Mouse (Mus musculus) hindbrain, embryonic 15.5 days (tissue): ENCODE measurements at regions not wholly inside any gene's neighbourhood (a gene's known extent, or its start where the extent isn't known, plus 50 kb on each side); places are given as distances from the start of the nearest gene placed in this dataset.

Source experiments
- ATAC-seq: fragments of 200-750 bp; cut with Nextera tagmentation; 2 replicates; pipeline ENCODE4 v1.8.0; 2017; ENCODE audit warnings: low read depth, moderate number of reproducible peaks, moderate TSS enrichment; ENCODE audit not compliant: low FRiP score
- H3K27ac ChIP-seq: fragments of 300-500 bp; sonication (generic); replicated peaks from 2 replicates; pipeline ENCODE4 v1.5.1; 2015; ENCODE audit warnings: mild to moderate bottlenecking, inconsistent platforms
- H3K27me3 ChIP-seq: fragments of 300-500 bp; sonication (generic); 2 replicates; pipeline ENCODE4 v1.6.1; 2015; ENCODE audit warnings: control low read depth, inconsistent platforms
- H3K36me3 ChIP-seq: fragments of 300-500 bp; sonication (generic); 2 replicates; pipeline ENCODE4 v1.6.1; 2015; ENCODE audit warnings: control low read depth, inconsistent platforms
- H3K4me1 ChIP-seq: fragments of 300-500 bp; sonication (generic); replicated peaks from 2 replicates; pipeline ENCODE4 v1.6.1; 2015; ENCODE audit warnings: control low read depth, inconsistent platforms
- H3K4me2 ChIP-seq: fragments of 300-500 bp; sonication (generic); 2 replicates; pipeline ENCODE4 v1.6.1; 2015; ENCODE audit warnings: moderate library complexity, mild to moderate bottlenecking, inconsistent platforms
- H3K4me3 ChIP-seq: fragments of 300-500 bp; sonication (generic); 2 replicates; pipeline ENCODE4 v1.5.1; 2015; ENCODE audit warnings: mild to moderate bottlenecking, inconsistent platforms
- H3K9ac ChIP-seq: fragments of 300-500 bp; sonication (generic); 2 replicates; pipeline ENCODE4 v1.6.1; 2015; ENCODE audit warnings: inconsistent platforms
- H3K9me3 ChIP-seq: fragments of 300-500 bp; sonication (generic); 2 replicates; pipeline ENCODE4 v1.6.1; 2016; ENCODE audit warnings: control low read depth, inconsistent platforms
- WGBS: fragments of 180-500 bp; shearing (Covaris S2); methylation state at CpG from one replicate; pipeline ENCODE4 v1.1.7; 2015; 5-methylcytosine and 5-hydroxymethylcytosine counted together

DNA sequence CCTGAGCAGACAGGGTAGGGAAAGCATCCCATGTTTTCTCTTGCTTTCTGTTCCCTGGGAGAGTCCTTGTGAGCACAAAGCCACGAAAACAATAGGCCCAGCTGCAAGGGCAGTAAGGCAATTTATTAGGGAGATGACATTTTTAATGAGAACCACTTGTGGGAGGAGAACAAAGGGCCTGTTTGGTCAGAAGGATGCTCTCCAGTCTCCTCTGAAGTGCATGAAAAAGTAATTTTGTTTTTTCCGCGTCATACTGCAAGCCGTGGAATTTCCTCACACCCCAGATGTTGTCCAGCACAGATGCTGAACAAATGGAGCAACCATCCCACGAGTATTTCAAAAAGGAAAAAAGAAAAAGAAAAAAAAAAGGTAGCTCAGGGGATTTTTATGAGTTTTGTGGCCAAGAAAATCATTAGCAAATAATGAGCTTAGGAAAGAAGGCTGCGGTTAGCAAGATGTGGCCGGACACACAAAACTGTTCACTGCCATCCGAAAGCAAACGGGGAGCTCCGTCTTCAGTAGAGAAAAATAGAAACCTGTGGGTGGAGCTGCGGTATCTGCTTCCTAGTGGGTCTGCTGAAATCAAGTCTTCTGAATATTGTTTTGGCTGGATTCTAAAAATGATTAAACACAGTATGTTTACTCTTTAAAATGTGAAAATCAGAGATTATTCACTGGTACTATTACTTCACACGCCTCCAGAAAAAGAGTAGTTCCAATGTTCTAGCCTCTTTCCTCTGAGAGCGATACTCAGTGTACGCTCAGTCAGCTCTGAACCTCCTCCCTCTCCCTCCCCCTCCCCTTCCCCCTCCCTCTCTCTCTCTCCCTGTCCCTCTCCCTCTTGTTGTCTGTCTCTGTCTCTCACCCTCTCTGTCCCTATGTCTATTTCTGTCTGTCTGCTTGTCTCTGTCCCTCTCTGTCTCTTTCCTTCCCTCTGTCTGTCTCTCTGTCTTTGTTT is 235.4 kb upstream of the Mctp2 start:
- Histone ChIP-seq H3K4me1 (peaks cover 12% of the 10 kb centered on the region), H3K4me3 (no peak overlapping the region), H3K4me2 (peak overlapping the region; percentile 22), H3K9me3 (no peaks in the 10 kb centered on the region), H3K9ac (no peak overlapping the region), H3K27ac (no peak overlapping the region), H3K36me3 (no peaks in the 10 kb centered on the region), H3K27me3 (no peaks in the 10 kb centered on the region)
- ATAC-seq, result peak; percentile 63; the same call in 1 of the 2 replicates
- 18% methylated on average over 14 of the region's 14 CpGs for WGBS

DNA sequence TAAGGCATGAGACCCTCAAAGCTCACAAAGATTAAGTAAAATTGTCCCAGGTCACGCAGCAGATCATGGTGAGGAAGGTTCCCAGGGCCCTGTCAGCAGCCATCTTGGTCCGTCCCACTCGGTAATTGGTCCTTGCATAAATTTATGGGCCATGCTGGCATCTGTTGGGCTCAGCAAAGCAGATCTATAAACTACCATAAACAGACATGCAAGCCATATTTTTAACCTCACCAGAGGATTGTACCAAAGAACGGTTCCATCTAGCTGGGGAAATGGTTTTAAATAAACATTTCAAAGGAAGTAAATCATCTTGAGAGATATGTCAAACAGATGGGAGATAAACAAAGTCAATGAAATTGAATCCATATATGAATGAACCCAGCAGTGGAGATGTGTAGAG is 237.1 kb upstream of the Mctp2 start:
- no peak overlapping the region for H3K9ac ChIP-seq
- no peaks in the 10 kb centered on the region for H3K27me3 ChIP-seq
- no peak overlapping the region for H3K4me2 ChIP-seq
- 70% methylated on average over 4 of the region's 4 CpGs for WGBS
- no peak for ATAC-seq
- H3K4me3 ChIP-seq, result no peak overlapping the region
- no peaks in the 10 kb centered on the region for H3K36me3 ChIP-seq
- H3K4me1 ChIP-seq, result peaks cover 12% of the 10 kb centered on the region
- H3K9me3 ChIP-seq, result no peaks in the 10 kb centered on the region
- H3K27ac ChIP-seq, result no peak overlapping the region

DNA sequence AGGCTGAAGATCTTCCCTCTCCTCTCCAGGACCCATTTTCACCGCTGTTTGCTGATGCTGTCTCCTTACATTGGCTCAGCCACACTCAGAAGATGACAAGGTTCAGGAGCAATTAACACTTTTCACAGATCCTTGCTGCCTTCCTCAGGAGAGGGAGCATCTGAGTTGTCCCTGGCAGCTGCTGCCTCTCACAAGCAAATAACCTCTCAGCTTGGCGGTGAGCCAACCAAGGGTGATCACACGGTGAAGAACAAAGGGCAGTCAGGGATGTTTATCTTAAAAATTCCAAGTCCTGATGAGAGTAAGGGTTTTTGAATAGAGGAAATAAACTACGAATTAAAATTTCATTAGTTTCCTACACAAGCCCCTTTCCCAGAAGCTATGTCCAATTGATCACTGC is 237.5 kb upstream of the Mctp2 start:
- no peaks in the 10 kb centered on the region for H3K9me3 ChIP-seq
- H3K27me3 ChIP-seq, result no peaks in the 10 kb centered on the region
- H3K9ac ChIP-seq, result no peak overlapping the region
- no peak overlapping the region for H3K4me3 ChIP-seq
- no peak for ATAC-seq
- no peak overlapping the region for H3K4me2 ChIP-seq
- no peak overlapping the region for H3K27ac ChIP-seq
- peaks cover 12% of the 10 kb centered on the region for H3K4me1 ChIP-seq
- no peaks in the 10 kb centered on the region for H3K36me3 ChIP-seq
- 28% methylated on average over 4 of the region's 4 CpGs for WGBS

DNA sequence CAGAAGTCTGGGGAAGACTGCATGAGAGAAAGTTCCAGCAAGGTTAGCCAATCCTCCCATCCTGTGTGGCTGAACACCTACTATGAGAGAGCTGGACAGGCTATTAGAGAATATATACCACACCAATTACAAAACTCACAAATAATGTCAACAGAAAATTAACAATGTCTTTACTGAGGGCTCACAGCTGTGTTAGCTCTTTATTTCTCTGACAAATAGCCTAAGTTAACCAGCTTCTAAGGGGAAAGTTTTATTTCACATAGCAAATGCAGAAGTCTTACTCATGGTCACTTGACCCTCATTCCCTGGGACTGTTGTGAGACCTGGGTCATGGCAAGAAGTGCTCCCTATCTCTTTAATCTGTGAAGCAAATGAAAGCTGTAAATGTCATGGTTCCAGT is 261.0 kb upstream of the Mctp2 start:
- no peak for ATAC-seq
- H3K4me2 ChIP-seq, result no peak overlapping the region
- no peaks in the 10 kb centered on the region for H3K9me3 ChIP-seq
- no peak overlapping the region for H3K4me3 ChIP-seq
- no peaks in the 10 kb centered on the region for H3K27me3 ChIP-seq
- H3K4me1 ChIP-seq, result no peaks in the 10 kb centered on the region
- H3K36me3 ChIP-seq, result no peaks in the 10 kb centered on the region
- H3K27ac ChIP-seq, result no peak overlapping the region
- no peak overlapping the region for H3K9ac ChIP-seq

DNA sequence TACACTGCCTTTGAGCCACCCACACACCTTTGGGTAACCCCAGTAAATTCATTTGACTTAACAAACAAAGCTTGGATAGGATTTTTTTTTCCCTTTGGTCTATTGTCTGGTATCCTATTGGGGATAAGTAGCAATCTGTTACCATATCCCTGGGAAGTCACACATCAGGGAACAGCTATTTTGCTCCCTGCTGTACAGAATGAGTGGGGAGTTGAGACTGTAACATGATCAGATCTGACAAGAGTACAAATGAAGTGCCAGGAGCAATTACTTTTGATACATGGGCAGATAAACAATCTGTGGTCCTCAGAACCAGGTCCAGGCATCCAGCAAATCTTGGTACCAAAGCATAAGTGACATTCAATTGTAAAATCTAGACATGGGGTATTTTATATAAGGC is 262.8 kb upstream of the Mctp2 start:
- Histone ChIP-seq H3K27me3 (no peaks in the 10 kb centered on the region), H3K4me3 (no peak overlapping the region), H3K36me3 (no peaks in the 10 kb centered on the region), H3K9me3 (no peaks in the 10 kb centered on the region), H3K9ac (no peak overlapping the region), H3K27ac (no peak overlapping the region), H3K4me2 (no peak overlapping the region), H3K4me1 (no peaks in the 10 kb centered on the region)
- no peak for ATAC-seq

DNA sequence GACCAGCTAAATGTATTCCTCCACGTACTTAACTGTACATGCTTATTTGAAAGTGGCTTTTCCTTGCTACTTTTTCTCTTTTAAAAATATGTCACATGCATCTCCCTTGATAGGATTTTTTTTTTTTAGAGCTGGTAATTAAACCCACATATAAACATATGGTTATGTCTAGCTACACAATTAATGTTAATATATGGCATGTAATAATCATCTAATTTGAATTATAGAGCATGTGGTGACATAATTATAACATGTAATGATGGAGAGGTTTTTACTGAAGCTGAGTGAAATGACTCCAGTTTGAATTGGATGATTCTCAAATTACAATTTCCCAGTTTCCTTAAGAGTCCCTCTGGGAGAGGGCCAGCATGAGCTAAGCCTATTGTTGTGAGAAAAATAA is 267.9 kb upstream of the Mctp2 start:
- no peaks in the 10 kb centered on the region for H3K36me3 ChIP-seq
- H3K4me1 ChIP-seq, result no peaks in the 10 kb centered on the region
- H3K9ac ChIP-seq, result no peak overlapping the region
- ATAC-seq, result no peak
- 63% methylated on average over 1 of the region's 1 CpGs for WGBS
- no peak overlapping the region for H3K4me2 ChIP-seq
- no peak overlapping the region for H3K27ac ChIP-seq
- no peak overlapping the region for H3K4me3 ChIP-seq
- H3K27me3 ChIP-seq, result no peaks in the 10 kb centered on the region
- H3K9me3 ChIP-seq, result no peaks in the 10 kb centered on the region

DNA sequence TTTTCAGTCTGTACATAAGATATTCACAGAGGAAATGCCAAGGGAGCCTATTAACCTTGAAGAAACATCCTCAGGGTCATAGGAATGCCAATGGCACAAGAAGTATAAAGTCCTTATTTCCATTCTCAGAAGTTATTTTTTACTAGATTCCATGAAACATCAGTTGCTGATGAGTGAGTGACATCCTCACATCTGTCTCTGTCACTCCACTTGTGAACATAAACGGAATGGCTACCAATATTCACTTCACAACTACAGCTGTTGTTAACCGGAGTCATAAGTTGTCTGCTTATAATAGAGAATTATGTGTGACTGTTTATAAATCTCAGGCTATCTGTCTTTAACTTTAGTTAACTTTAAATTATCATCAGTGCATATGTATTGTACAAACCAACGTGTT is 278.0 kb upstream of the Mctp2 start:
- H3K4me2 ChIP-seq, result no peak overlapping the region
- H3K9me3 ChIP-seq, result no peaks in the 10 kb centered on the region
- no peak overlapping the region for H3K9ac ChIP-seq
- no peak overlapping the region for H3K27ac ChIP-seq
- no peaks in the 10 kb centered on the region for H3K27me3 ChIP-seq
- H3K4me1 ChIP-seq, result no peaks in the 10 kb centered on the region
- no peaks in the 10 kb centered on the region for H3K36me3 ChIP-seq
- WGBS, result 82% methylated on average over 3 of the region's 3 CpGs
- no peak for ATAC-seq
- H3K4me3 ChIP-seq, result no peak overlapping the region

DNA sequence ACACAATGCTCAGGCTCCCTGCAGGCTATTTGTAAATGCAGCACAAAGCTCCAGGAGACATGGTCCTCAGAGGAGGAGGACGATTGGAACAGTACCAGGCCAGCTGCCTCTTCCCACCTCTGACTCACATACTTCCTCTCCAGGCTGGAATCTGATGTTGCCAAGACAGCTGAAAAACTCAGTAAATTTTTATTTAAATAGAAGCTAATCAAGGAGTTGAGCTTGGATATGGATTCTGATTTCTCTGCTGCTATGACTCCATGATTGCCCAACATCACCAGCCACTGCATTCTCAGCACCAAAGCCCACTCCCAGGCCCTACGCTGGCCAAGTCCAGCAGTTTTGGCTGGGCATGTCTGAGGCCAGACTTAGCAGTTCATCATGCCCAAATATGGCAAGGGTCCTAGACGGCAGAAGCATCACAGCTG is 282.8 kb upstream of the Mctp2 start:
- Histone ChIP-seq H3K4me3 (no peak overlapping the region), H3K36me3 (no peaks in the 10 kb centered on the region), H3K27me3 (no peaks in the 10 kb centered on the region), H3K9me3 (no peaks in the 10 kb centered on the region), H3K27ac (no peak overlapping the region), H3K9ac (no peak overlapping the region), H3K4me2 (no peak overlapping the region), H3K4me1 (peaks cover 4% of the 10 kb centered on the region; the same call in 1 of the 2 replicates)
- 60% methylated on average over 3 of the region's 3 CpGs for WGBS
- no peak for ATAC-seq

DNA sequence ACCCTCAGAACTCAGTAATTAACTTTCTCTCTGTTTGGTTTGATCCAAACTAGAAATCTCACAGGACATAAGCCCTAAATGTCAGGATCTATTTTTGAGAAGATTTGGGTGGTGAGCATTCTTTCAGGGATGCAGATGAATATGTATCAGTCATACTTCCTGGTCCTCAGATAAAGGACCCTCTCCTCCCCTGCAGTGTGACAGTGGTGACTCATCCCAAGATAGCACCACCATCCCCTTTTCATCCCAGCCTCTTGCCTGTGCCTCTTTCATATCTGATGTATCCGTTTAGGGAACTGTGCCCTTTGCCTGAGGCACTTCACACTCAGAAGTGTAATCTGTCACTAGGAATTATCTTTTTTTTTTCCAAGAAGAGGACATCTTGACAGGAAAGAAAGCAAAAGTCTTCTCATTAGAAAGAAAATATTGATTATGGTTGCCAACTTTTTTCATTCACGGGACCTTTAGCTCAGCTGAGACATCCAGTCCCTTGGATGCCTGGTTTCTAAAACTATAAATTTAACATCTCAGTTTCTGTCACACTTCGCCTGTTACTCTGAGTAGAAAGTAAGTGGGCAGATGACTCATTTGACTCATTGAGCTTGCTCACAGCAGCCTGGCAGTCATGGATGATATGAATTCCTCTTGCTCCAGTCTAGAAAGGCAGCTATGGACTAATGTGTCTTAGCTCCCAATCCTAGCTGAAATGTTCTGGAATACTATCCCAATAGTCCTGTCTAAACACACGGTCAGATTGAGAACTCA is 284.1 kb upstream of the Mctp2 start:
- Histone ChIP-seq H3K4me1 (peaks cover 4% of the 10 kb centered on the region; the same call in 1 of the 2 replicates), H3K4me2 (no peak overlapping the region), H3K9me3 (no peaks in the 10 kb centered on the region), H3K36me3 (no peaks in the 10 kb centered on the region), H3K27me3 (no peaks in the 10 kb centered on the region), H3K4me3 (no peak overlapping the region), H3K9ac (no peak overlapping the region), H3K27ac (no peak overlapping the region)
- WGBS, result 81% methylated on average over 4 of the region's 4 CpGs
- no peak for ATAC-seq

DNA sequence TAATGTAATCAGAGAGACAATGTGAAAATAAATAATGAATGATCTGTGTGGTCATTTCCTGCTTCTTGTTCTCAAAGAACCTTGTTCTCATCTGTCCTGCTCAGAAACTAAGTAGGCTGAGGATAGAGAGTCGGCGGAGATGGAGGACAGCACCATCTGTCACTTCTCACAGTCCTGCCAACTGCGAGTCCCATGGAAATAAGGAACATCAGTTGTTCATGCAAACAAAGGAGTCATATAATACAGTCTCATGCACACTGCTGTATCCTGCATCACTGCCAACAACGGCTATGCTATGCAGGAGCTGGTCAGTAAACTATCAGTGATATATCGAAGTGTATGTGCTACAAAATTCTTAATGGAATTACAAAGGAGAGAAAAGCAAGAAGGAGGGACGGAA is 285.7 kb upstream of the Mctp2 start:
- Histone ChIP-seq H3K4me2 (no peak overlapping the region), H3K36me3 (no peaks in the 10 kb centered on the region), H3K9me3 (no peaks in the 10 kb centered on the region), H3K27me3 (no peaks in the 10 kb centered on the region), H3K9ac (no peak overlapping the region), H3K4me1 (peaks cover 4% of the 10 kb centered on the region; the same call in 1 of the 2 replicates), H3K4me3 (no peak overlapping the region), H3K27ac (peak overlapping the region; percentile 30; the same call in 1 of the 2 replicates)
- ATAC-seq, result peak; percentile 54; the same call in 1 of the 2 replicates
- WGBS, result 41% methylated on average over 6 of the region's 6 CpGs

DNA sequence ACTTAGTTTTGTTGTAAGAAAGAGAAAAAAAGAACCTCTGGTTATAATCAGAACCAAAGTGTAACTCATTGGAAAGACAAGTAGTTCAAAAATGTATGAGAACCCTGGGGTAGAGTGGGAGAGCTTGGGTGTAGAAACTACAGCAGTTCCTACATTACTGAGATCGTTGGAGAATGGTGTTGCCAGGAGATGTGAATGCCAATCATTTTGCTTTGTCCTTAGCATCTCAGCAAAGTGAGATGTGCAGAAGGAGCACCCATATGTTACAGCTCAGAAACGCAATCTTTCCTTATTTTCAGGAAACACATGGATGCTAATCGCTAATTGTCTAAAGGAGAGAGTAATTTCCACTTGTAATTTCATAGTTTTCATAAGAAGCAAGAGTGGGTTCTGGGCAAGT is 286.2 kb upstream of the Mctp2 start:
- peaks cover 4% of the 10 kb centered on the region; the same call in 1 of the 2 replicates for H3K4me1 ChIP-seq
- H3K9ac ChIP-seq, result no peak overlapping the region
- WGBS, result 52% methylated on average over 3 of the region's 3 CpGs
- no peaks in the 10 kb centered on the region for H3K9me3 ChIP-seq
- H3K27me3 ChIP-seq, result no peaks in the 10 kb centered on the region
- H3K36me3 ChIP-seq, result no peaks in the 10 kb centered on the region
- H3K27ac ChIP-seq, result peak overlapping the region; percentile 30; the same call in 1 of the 2 replicates
- no peak overlapping the region for H3K4me2 ChIP-seq
- no peak for ATAC-seq
- no peak overlapping the region for H3K4me3 ChIP-seq

DNA sequence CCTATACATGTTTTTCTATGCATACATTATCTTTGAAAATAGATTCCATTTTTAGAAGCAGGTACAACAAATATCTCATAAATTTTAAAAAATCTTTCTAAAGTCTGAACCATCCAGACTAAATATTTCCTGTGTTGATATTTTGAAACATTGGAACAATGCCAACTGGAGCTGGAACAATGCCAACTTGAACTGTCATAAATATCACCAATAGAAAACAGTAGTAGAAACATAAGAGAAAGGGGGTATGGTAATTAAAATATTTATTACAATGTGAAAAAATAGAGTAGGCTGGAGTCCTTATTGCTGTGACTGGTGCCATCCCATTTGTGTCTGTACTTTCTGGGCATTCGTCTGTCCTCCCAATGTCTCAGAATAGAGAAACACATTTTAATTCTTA is 286.9 kb upstream of the Mctp2 start:
- no peak overlapping the region for H3K9ac ChIP-seq
- H3K4me2 ChIP-seq, result no peak overlapping the region
- no peak overlapping the region for H3K4me3 ChIP-seq
- no peaks in the 10 kb centered on the region for H3K36me3 ChIP-seq
- H3K27me3 ChIP-seq, result no peaks in the 10 kb centered on the region
- WGBS, result 65% methylated on average over 1 of the region's 1 CpGs
- no peaks in the 10 kb centered on the region for H3K9me3 ChIP-seq
- no peak overlapping the region for H3K27ac ChIP-seq
- ATAC-seq, result no peak
- peaks cover 4% of the 10 kb centered on the region; the same call in 1 of the 2 replicates for H3K4me1 ChIP-seq
